20 mouse cellular contexts compared by ENCODE assay signal in the genomic region with DNA sequence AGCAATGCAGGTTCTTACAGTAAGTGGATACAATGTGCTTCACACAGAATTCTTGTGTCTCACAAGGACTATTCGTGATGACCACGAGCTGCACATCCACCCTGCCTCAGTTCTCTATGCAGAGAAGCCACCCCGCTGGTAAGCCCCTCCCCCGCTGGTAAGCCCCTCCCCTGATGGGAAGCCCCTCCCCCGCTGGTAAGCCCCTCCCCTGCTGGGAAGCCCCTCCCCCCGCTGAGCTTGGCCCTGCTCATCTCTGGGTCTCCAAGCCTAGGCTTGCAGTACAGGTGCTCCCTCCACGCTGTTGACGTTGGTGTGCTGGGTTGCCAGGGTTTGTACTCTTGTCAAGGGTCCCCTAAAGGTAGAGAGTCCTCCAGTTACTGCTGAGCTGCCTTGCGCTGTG.
"Had no signal": no experiment of that assay in that cellular context is flagged by ENCODE, and none has a peak within 500 bp of the region (broad histone marks: within the 10 kb centered on the region; RNA-seq: fewer than 3 reads in every experiment).

No protein-coding gene starts in this region.

- H3K9me3 ChIP-seq: kidney, embryonic 15.5 days; liver, embryonic 13.5 days; lung, embryonic 15.5 days; megakaryocyte, embryonic 14.5 days; midbrain, embryonic 10.5 days; neural tube, embryonic 12.5 days; neural tube, embryonic 15.5 days had no signal

- H3K4me3 ChIP-seq: kidney, embryonic 15.5 days; left cerebral cortex, adult 2 months; liver, embryonic 13.5 days; lung, embryonic 15.5 days; megakaryocyte, embryonic 14.5 days; midbrain, embryonic 10.5 days; neural tube, embryonic 12.5 days; neural tube, embryonic 15.5 days had no signal

- H3K4me2 ChIP-seq: kidney, embryonic 15.5 days; liver, embryonic 13.5 days; lung, embryonic 15.5 days; neural tube, embryonic 12.5 days; neural tube, embryonic 15.5 days had no signal

- H3K4me1 ChIP-seq: kidney, embryonic 15.5 days; lung, embryonic 15.5 days; midbrain, embryonic 10.5 days; neural tube, embryonic 12.5 days had no signal

- DNase-seq: kidney, adult 11 months; kidney, adult 8-10 months; kidney, postnatal 10 days; kidney, postnatal 36 days; layer of hippocampus, postnatal 36 days; liver, embryonic 13.5 days; lung, postnatal 10 days; lung, postnatal 36 days; midbrain, embryonic 14.5 days; right cerebral cortex, adult 18-20 months; right cerebral cortex, postnatal 14 days; right cerebral cortex, postnatal 4 days; thymus, adult 18-20 months had no signal

- H3K27ac ChIP-seq: kidney, embryonic 15.5 days; left cerebral cortex, adult 2 months; liver, embryonic 13.5 days; lung, embryonic 15.5 days; midbrain, embryonic 10.5 days; neural tube, embryonic 12.5 days; neural tube, embryonic 15.5 days had no signal

- H3K27me3 ChIP-seq: kidney, embryonic 15.5 days; liver, embryonic 13.5 days; lung, embryonic 15.5 days; megakaryocyte, embryonic 14.5 days; neural tube, embryonic 12.5 days; neural tube, embryonic 15.5 days had no signal

- H3K9ac ChIP-seq: kidney, embryonic 15.5 days; liver, embryonic 13.5 days; lung, embryonic 15.5 days; neural tube, embryonic 12.5 days; neural tube, embryonic 15.5 days had no signal
